Mouse (Mus musculus) neutrophil, adult 5-6 weeks (primary cell): ENCODE results near the gene Spata21. TPM values are rescaled to one million over a fixed set of nuclear protein-coding genes. Genes with fewer than 3 reads are reported as not detected.
A peak's percentile ranks its signal among the peaks of the same experiment; 100 is the strongest.

Experiments
- ATAC-seq: fragments of 151-379, 151-347 bp; 2 replicates; pipeline ENCODE4 v1.8.0; 2017; ENCODE audit warnings: mild to moderate bottlenecking, moderate TSS enrichment; ENCODE audit not compliant: insufficient number of reproducible peaks, poor library complexity, low FRiP score, severe bottlenecking; ENCODE audit errors: extremely low read depth
- total RNA-seq: library from RNA; stranded (forward); fragments of 200-1000 nt; gene quantifications from 2 replicates; pipeline ENCODE4 v1.2.3, GENCODE M21; 2017

Spata21 gene
- total RNA-seq, 1 experiment from 2014 or later, result not detected

DNA sequence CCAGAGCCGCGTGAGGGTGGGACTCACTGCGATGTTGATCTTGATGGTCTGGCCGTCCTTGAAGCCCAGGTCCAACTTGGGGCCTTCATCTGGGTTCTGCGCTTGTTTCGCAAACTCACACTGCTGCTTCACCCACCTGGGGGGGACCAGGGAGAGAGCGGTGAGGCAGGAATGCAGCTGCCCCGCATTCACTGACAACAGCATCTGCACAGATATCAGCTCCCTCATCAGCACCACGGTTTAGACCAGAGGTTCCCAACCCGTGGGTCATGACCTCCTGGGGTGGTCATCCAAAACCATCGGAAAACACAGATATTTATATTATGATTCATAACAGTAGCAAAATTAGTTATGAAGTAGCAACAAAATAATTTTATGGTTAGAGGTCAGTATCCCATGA is 15.6 kb upstream of the Spata21 start:
- ATAC-seq, result no peak

DNA sequence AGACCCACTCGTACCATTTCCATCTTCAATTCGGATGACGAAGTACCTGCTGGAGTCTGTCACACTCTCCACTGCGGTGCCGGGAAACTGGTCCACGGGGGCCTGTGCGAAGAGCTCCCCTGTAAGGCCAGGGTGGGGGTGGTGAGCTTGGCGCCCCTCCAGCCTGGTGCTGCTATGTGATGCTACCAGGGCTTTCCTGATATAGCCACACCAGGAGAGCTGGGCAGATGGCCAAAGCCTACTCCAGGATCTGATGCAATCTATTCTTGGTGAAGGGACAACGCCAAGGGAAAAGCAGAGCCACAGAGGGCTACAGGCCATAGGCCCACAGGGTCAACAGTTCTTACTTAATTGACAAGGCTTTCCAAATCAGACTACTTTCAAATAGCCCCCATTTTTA is 14.5 kb upstream of the Spata21 start:
- no peak for ATAC-seq

DNA sequence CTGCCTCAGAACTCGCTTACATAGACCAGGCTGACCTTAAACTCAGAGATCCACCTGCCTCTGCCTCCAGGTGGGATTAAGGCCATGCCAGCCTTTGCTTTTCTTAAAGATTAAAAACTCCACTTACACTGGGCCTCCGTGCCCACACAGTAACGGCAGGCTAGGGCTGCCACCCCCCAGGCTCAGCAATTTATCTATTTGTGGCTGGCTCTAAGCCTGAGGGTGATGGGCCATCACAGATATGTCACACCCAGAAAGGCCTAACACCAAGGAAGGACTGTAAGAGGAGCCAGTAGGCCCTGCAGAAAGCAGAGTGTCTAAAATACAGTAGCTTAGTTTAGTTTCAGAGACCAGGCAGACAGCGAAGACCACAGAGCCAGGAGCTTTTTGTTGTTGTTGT is 14.0 kb upstream of the Spata21 start:
- no peak for ATAC-seq

GRCm38 (mm10) chr4:141076761-141077506 is 11.2 kb upstream of the Spata21 start:
- peak; percentile 54 for ATAC-seq

- peak; percentile 94 for ATAC-seq
These were observed 10.2 kb upstream of the Spata21 start, which contains the start of gene Necap2 for GRCm38 (mm10) chr4:141077681-141078509. Gene Necap2 (minus strand): TSS chr4:141078357.

DNA sequence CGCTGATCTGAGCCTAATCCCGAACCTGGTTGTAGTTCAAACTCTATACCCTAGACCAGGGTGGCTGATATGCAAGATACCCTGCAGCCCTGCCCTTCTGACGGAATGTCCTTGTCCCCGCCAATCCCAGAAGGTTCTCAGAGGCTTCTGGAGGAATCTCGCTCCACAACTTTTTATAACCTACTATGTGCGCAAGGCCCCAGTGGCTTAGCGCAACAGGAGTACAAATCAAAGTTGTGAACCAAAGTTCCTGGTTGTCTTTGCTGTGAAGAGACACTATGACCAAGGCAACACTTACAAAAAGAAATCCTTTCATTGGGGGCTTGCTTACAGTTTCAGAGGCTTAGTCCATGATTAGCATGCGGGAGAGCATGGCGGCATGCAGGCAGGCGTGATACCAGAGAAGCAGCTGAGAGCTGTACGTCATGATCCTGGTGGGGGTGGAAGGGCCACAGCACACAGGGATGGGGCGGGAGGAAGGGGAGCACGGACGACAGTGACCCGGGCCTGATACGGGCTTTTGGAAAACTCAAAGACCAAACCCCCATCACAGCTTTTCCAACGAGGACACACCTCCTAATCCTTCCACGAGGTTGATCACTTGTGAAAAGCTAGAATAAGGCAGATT is 9.5 kb upstream of the Spata21 start:
- ATAC-seq, result no peak

DNA sequence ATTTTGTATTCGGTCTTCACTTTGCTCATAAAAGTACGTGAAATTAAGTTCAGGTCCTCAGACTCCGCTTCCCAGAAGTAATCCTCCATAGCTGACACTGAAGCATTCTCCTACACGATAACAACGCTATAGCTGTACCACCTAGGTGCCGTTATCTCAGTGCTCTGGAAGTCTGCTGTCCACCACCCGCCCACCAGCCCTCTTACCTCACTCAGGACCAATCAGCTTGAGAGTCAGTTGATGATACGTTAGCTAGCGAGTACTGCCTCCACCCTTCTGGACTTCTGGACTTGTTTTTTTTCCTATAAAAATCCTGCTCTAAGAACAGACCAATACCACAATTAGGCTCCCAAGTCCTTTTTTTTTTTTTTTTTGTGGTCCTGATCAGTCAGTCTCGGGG is 1.3 kb upstream of the Spata21 start:
- ATAC-seq, result no peak

- no peak for ATAC-seq
These were observed 581 bp downstream of the Spata21 start for GRCm38 (mm10) chr4:141088714-141089113.

DNA sequence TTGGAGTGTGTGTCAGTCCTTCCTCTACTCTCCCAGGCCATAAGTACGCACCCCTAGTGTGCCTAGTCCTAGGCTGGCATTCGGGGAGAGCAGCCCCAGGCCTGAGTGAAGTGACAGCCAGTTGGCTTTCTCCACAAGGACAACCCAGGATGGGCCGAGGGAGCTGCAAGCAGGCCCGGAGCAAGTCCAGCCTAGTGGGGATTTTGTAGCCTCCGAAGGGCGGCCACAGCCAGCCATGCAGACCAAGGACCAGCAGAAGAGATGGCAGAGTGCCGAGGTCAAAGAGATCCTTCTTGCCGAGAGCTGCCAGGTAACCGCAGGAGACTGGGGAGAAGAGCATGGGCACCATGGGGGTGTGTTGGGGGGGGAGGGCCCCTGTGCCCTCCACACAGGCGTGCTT is 6.9 kb downstream of the Spata21 start:
- ATAC-seq, result no peak

- ATAC-seq, result no peak
These were observed 8.6 kb downstream of the Spata21 start for GRCm38 (mm10) chr4:141096710-141097109.

GRCm38 (mm10) chr4:141098935-141099334 is 10.8 kb downstream of the Spata21 start:
- no peak for ATAC-seq

DNA sequence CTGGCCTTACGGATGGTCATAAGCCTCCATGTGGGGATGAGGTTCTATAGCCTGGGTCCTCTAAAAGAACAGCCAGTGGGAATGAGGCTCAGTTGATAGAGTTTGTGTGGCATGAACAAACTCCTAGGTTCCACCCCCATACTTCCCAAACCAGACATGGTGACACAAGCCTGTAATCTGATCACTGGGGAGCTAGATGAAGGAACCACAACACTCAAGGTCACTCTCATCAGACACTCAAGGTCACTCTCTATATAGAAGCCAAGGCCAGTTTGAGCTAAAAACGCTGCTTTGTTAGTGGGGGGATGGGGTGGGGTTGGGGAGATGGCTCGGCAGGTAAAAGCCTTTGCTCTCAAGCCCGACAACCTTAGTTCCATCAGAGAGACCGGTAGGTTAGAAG is 11.8 kb downstream of the Spata21 start:
- no peak for ATAC-seq

- ATAC-seq, result no peak
These were observed 13.2 kb downstream of the Spata21 start for GRCm38 (mm10) chr4:141101291-141101690.

DNA sequence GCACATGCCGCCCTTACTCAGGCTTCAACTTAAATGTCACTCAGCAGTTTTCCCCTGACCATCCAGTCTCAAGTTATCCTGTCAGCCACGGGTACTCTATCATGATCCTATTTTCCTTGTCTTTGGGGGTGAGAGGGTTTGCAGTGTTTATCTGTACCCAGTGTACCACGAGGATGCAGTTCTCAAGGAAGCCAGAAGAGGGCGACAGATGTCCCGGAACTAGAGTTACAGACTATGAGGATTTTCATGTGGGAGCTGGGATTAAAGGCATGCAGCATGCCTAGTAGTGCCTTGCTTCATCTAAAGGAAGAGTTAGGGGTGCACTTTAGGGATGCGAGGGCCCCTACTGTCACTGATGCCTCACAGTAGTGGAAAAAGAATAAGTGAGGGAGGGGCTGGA is 13.7 kb downstream of the Spata21 start:
- ATAC-seq, result no peak

GRCm38 (mm10) chr4:141106526-141107183 is 18.5 kb downstream of the Spata21 start:
- ATAC-seq, result no peak

DNA sequence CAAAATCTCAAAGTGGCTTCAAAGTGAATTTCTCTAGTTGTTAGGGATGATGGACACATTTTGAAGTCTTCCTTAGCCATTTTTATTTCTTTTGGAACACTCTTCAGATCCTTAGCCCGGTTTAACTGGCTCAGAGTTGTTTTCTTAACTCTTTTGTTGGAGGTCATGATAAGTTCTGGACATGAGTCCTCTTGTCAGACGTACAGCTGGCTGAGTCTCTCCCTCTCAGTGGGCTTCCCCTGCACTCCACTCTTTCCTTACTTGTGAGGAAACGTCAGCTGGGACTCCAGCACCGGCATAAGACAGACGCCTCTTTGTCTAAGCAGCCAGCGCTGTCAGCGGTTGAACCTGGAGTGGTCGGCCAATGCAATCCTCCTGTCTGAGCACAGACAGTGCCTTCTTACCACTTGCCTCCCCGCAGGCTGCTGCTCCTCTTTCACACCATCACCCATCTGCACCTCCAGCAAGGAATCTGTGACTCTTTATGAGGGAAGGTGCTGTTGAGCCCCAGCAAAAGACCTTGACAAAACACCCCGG is 20.1 kb downstream of the Spata21 start:
- ATAC-seq, result no peak

DNA sequence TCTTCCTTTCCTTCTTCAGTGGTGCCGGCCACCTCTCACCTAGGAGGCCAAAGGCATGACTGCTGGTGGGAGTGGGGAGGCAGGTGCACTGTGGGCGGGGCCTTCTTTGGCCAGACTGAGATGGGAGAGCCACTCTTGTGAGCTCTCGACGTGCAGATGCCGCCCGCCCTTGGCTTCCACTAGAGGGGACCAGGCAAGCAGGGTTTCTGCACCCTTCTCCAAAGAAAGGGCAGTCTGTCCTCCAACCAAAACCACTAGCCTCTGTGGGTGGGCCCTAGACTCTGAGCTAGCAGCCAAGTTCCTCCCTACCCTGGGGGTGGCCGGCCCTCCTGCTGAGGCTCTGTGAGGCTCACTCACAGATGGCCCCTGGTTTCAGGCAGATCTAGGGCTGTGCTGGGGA is 25.7 kb downstream of the Spata21 start:
- ATAC-seq, result no peak

DNA sequence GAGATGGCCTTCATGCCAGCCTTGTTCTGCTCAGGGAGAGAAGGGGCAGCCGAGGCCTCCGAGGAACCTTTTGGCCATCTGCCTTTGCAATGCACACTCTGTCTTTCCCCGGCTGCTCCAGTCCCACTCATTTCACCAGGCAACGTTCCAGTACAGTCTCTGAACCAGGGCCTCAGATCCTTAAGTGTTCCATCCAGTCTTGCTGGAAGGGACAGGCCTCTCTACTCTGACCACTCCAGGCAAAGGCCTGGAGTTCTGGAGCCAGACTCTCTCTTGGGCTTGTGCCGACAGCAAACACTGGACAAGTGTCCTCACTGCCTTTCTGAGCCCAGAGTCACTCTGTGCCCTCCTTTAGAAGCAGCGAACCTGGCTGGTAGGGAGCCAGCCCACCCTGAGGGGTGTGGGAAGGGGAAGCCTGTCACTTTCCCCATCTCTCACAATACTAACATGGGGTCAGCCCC is 26.4 kb downstream of the Spata21 start:
- no peak for ATAC-seq

GRCm38 (mm10) chr4:141115398-141115797 is 27.3 kb downstream of the Spata21 start:
- ATAC-seq, result no peak
